Mouse (Mus musculus) ES-E14 (cell line): ENCODE results near the gene Unc5cl. TPM values are rescaled to one million over a fixed set of nuclear protein-coding genes. Genes with fewer than 3 reads are reported as not detected.

ENCODE experiments used
- DNase-seq: peaks from one replicate; pipeline ENCODE4 v3.0.0-alpha.2; 2013; ENCODE audit warnings: low read depth, low spot score
- H3K27ac ChIP-seq: 2 replicates; pipeline ENCODE4 v1.5.1; 2012; ENCODE audit warnings: low read depth, mild to moderate bottlenecking, low read length, moderate library complexity, mixed read lengths; ENCODE audit not compliant: poor library complexity, insufficient read depth, severe bottlenecking
- H3K36me3 ChIP-seq: 2 replicates; pipeline ENCODE4 v1.6.1; 2012; ENCODE audit warnings: mild to moderate bottlenecking, low read length, moderate library complexity, mixed read lengths; ENCODE audit not compliant: control insufficient read depth, poor library complexity, insufficient read depth, severe bottlenecking
- H3K4me1 ChIP-seq, 2 experiments: fragments of 150-350 bp in 1 of 2; sonication (generic) in 1 of 2; 2 replicates each; pipeline ENCODE4 v1.6.1; 2012; ENCODE audit warnings: low read length in 2 of 2, mild to moderate bottlenecking in 1 of 2, mixed read lengths in 1 of 2; ENCODE audit not compliant: control insufficient read depth in 2 of 2, insufficient read depth in 2 of 2, poor library complexity in 1 of 2
- H3K4me3 ChIP-seq, 2 experiments: fragments of 150-350 bp in 1 of 2; sonication (generic) in 1 of 2; 2 replicates each; pipeline ENCODE4 v1.5.1; 2012; ENCODE audit warnings: low read length in 2 of 2, low read depth in 1 of 2, mild to moderate bottlenecking in 1 of 2, mixed read lengths in 1 of 2; ENCODE audit not compliant: insufficient read depth in 1 of 2, poor library complexity in 1 of 2, severe bottlenecking in 1 of 2
- H3K9ac ChIP-seq: 2 replicates; pipeline ENCODE4 v1.6.1; 2012; ENCODE audit warnings: low read depth, mild to moderate bottlenecking, low read length, mixed read lengths; ENCODE audit not compliant: poor library complexity, insufficient read depth, severe bottlenecking
- H3K9me3 ChIP-seq: fragments of 150-350 bp; sonication (generic); 2 replicates; pipeline ENCODE4 v1.6.1; 2012; ENCODE audit warnings: low read depth, mild to moderate bottlenecking, low read length; ENCODE audit not compliant: control insufficient read depth, insufficient read depth
- CHD2 ChIP-seq: IDR thresholded peaks from 2 replicates; pipeline ENCODE4 v1.6.1; 2014; ENCODE audit warnings: mild to moderate bottlenecking, low read depth, low read length, inconsistent platforms
- HCFC1 ChIP-seq: IDR thresholded peaks from 2 replicates; pipeline ENCODE4 v1.6.1; 2012; ENCODE audit warnings: low read length, inconsistent platforms, borderline replicate concordance; ENCODE audit not compliant: insufficient read depth
- MAFK ChIP-seq: IDR thresholded peaks from 2 replicates; pipeline ENCODE4 v1.6.1; 2014; ENCODE audit warnings: mild to moderate bottlenecking, low read depth, low read length, inconsistent platforms; ENCODE audit not compliant: insufficient read depth
- ZC3H11A ChIP-seq: IDR thresholded peaks from 2 replicates; pipeline ENCODE4 v1.6.1; 2012; ENCODE audit warnings: low read depth, mild to moderate bottlenecking, inconsistent platforms, low read length, borderline replicate concordance
- ZNF384 ChIP-seq: IDR thresholded peaks from 2 replicates; pipeline ENCODE4 v1.6.1; 2012; ENCODE audit warnings: low read depth, low read length, inconsistent platforms
- in situ Hi-C, 2 experiments: fragments of 600-800 bp; cut with MboI; formaldehyde crosslinking; loops; one replicate each; pipeline ENCODE4 v1.15.1; 2025; ENCODE audit warnings: low sequenced_read_pairs in 2 of 2, inconsistent platforms in 1 of 2; ENCODE audit not compliant: unreplicated experiment in 2 of 2
- total RNA-seq: library from RNA; depleted of rRNA; stranded (reverse); fragments of 300-350 nt; gene quantifications from 2 replicates; pipeline ENCODE4 v1.2.3, GENCODE M21; 2012

The Unc5cl gene
- total RNA-seq, 1 experiment = 1.2 TPM

GRCm38 (mm10) chr17:48546036-48546435, 91.3 kb downstream of the Unc5cl start:
- Histone ChIP-seq H3K36me3 (no peaks in the 10 kb centered on the region), H3K9me3 (no peaks in the 10 kb centered on the region), H3K4me1 (peaks cover 0 to 13% of the 10 kb centered on the region in 2 experiments; a peak in 1 of 4 replicates), H3K27ac (no peak overlapping the region), H3K9ac (no peak overlapping the region), H3K4me3 (no peak overlapping the region)
- TF ChIP-seq ZC3H11A = no peak
- TF ChIP-seq CHD2 = no peak
- no peak for TF ChIP-seq MAFK
- TF ChIP-seq ZNF384 = no peak
- no peak for TF ChIP-seq HCFC1
- in situ Hi-C loops = no loop called here
- no peak for DNase-seq

- H3K36me3 ChIP-seq = no peaks in the 10 kb centered on the region
- H3K4me3 ChIP-seq = no peak overlapping the region
- H3K9ac ChIP-seq = no peak overlapping the region
- no peaks in the 10 kb centered on the region for H3K9me3 ChIP-seq
- H3K4me1 ChIP-seq = peaks cover 0 to 13% of the 10 kb centered on the region in 2 experiments; a peak in 1 of 4 replicates
- in situ Hi-C loops = no loop called here
- no peak overlapping the region for H3K27ac ChIP-seq
- DNase-seq = no peak
- TF ChIP-seq MAFK (no peak), HCFC1 (no peak), CHD2 (no peak), ZNF384 (no peak), ZC3H11A (no peak)
These were observed 93.0 kb downstream of the Unc5cl start for GRCm38 (mm10) chr17:48547668-48548067.

DNA sequence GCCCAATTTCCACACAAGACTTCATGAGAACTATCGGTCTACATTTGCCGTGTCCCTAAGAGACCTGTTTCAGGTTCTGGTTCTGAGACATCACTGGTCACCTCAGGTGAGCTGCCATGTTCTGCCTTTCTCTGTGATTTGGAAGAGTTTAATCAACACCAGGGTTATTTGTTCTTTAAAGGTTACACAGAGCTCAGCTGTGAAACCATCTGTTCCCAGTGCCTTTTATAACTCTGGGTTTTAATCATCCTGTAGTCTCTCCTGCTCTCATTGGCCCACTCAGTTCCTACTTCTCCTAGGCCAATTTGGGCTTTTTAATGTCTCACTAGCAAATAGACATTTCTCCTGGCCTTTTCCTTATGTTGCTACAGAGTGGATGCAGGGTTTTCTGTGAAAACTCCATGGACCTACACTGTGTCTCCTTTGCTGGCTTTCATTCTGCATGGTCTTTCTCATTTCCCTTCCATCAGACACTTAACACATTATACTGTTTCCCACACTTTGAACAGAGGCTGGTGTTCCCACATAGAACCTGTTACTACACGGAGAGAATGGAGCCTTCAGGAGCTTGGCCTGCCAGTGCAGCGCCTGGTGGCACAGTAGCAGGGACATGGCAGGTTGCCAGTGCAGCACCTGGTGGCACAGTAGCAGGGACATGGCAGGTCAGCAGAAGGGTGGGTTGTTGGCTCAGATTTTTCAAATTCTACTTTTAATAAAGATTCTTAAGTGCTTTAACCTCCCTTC, 97.3 kb downstream of the Unc5cl start:
- no peak for DNase-seq
- Histone ChIP-seq H3K9me3 (no peaks in the 10 kb centered on the region), H3K9ac (no peak overlapping the region), H3K27ac (no peak overlapping the region), H3K4me1 (peaks cover 0 to 2% of the 10 kb centered on the region in 2 experiments; a peak in 1 of 4 replicates), H3K4me3 (no peak overlapping the region), H3K36me3 (no peaks in the 10 kb centered on the region)
- in situ Hi-C loops = no loop called here
- no peak for TF ChIP-seq MAFK
- no peak for TF ChIP-seq CHD2
- no peak for TF ChIP-seq ZNF384
- TF ChIP-seq HCFC1 = no peak
- no peak for TF ChIP-seq ZC3H11A

DNA sequence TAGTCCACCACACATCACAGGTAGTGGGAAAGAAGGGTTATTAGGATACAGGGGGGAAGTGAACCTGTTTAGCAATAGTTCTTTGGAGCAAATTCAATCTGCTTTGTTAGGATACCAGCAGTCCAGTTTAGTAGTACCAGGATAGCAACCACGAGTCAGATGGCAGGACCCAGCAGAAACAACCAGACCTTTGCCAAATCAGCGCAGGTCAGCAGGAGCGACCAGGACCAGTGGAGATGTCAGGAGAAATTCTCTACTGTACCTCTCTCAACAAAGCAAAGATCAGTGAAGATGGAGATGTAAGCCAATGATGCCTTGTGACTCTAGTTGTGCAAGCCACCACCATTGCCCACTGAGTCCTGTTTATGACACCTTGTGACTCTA, 97.8 kb downstream of the Unc5cl start:
- Histone ChIP-seq H3K9ac (no peak overlapping the region), H3K27ac (no peak overlapping the region), H3K36me3 (no peaks in the 10 kb centered on the region), H3K4me3 (no peak overlapping the region), H3K4me1 (peaks cover 0 to 2% of the 10 kb centered on the region in 2 experiments; a peak in 1 of 4 replicates), H3K9me3 (no peaks in the 10 kb centered on the region)
- DNase-seq = no peak
- TF ChIP-seq ZC3H11A (no peak), HCFC1 (no peak), MAFK (no peak), CHD2 (no peak), ZNF384 (no peak)
- in situ Hi-C loops = no loop called here
